Mouse (Mus musculus) embryonic facial prominence, embryonic 12.5 days (tissue): ENCODE results near the gene Pik3r6. TPM values are rescaled to one million over a fixed set of nuclear protein-coding genes. Genes with fewer than 3 reads are reported as not detected.

Experiments used
- ATAC-seq: fragments of 200-750 bp; cut with Nextera tagmentation; 2 replicates; pipeline ENCODE4 v1.8.0; 2017; ENCODE audit not compliant: insufficient number of reproducible peaks, insufficient read depth, low FRiP score, low TSS enrichment
- H3K27ac ChIP-seq: fragments of 300-500 bp; sonication (generic); 2 replicates; pipeline ENCODE4 v1.5.1; 2016; ENCODE audit warnings: mild to moderate bottlenecking
- H3K27me3 ChIP-seq: fragments of 300-500 bp; sonication (generic); 2 replicates; pipeline ENCODE4 v1.6.1; 2016; ENCODE audit warnings: mild to moderate bottlenecking, moderate library complexity
- H3K36me3 ChIP-seq: fragments of 300-500 bp; sonication (generic); 2 replicates; pipeline ENCODE4 v1.6.1; 2016; ENCODE audit warnings: mild to moderate bottlenecking
- H3K4me1 ChIP-seq: fragments of 300-500 bp; sonication (generic); 2 replicates; pipeline ENCODE4 v1.6.1; 2016
- H3K4me2 ChIP-seq: fragments of 300-500 bp; sonication (generic); replicated peaks from 2 replicates; pipeline ENCODE4 v1.6.1; 2016; ENCODE audit warnings: mild to moderate bottlenecking, moderate library complexity
- H3K4me3 ChIP-seq: fragments of 300-500 bp; sonication (generic); 2 replicates; pipeline ENCODE4 v1.5.1; 2016; ENCODE audit warnings: mild to moderate bottlenecking
- H3K9ac ChIP-seq: fragments of 300-500 bp; sonication (generic); 2 replicates; pipeline ENCODE4 v1.6.1; 2016; ENCODE audit warnings: mild to moderate bottlenecking, moderate library complexity
- H3K9me3 ChIP-seq: fragments of 300-500 bp; sonication (generic); 2 replicates; pipeline ENCODE4 v1.6.1; 2016; ENCODE audit warnings: mild to moderate bottlenecking, moderate library complexity
- WGBS: fragments of 180-500 bp; shearing (Covaris S2); methylation state at CpG from one replicate; pipeline ENCODE4 v1.1.7; 2016; 5-methylcytosine and 5-hydroxymethylcytosine counted together
- polyA plus RNA-seq: library from polyadenylated mRNA; unstranded; fragments of >200 nt; fragmentation: Nextera tagmentation; extraction: Ambion mirVana; gene quantifications from 2 replicates; pipeline ENCODE4 v1.2.1, GENCODE M21; 2016

Pik3r6 gene
- 2.3 and 2.5 TPM in 2 replicates for polyA plus RNA-seq

GRCm38 (mm10) chr11:68502902-68503629 is at the start of gene Pik3r6:
Gene Pik3r6, plus strand, starts transcription at chr11:68503019.
- Histone ChIP-seq H3K4me1 (no peaks in the 10 kb centered on the region), H3K4me3 (no peak within 1 kb of the TSS), H3K4me2 (no peak within 1 kb of the TSS), H3K9me3 (no peaks in the 10 kb centered on the region), H3K27ac (no peak within 1 kb of the TSS), H3K27me3 (no peaks in the 10 kb centered on the region), H3K9ac (no peak within 1 kb of the TSS), H3K36me3 (no peaks in the 10 kb centered on the region)
- WGBS = 80% methylated on average over 8 of the region's 8 CpGs
- ATAC-seq = no peak

GRCm38 (mm10) chr11:68453301-68453700 is 49.5 kb upstream of the Pik3r6 start:
- H3K4me2 ChIP-seq = no peak overlapping the region
- ATAC-seq = no peak
- H3K27me3 ChIP-seq = 0 out of 2 replicates have a peak, but pooled peaks cover 5% of the 10 kb centered on the region
- no peaks in the 10 kb centered on the region for H3K9me3 ChIP-seq
- no peak overlapping the region for H3K27ac ChIP-seq
- 65% methylated on average over 6 of the region's 6 CpGs for WGBS
- H3K4me1 ChIP-seq = peaks cover 14% of the 10 kb centered on the region
- no peak overlapping the region for H3K9ac ChIP-seq
- H3K36me3 ChIP-seq = no peaks in the 10 kb centered on the region
- no peak overlapping the region for H3K4me3 ChIP-seq

GRCm38 (mm10) chr11:68458086-68458485 is 44.7 kb upstream of the Pik3r6 start:
- Histone ChIP-seq H3K9me3 (no peaks in the 10 kb centered on the region), H3K9ac (no peak overlapping the region), H3K4me1 (no peaks in the 10 kb centered on the region), H3K36me3 (no peaks in the 10 kb centered on the region), H3K4me3 (no peak overlapping the region), H3K27me3 (no peaks in the 10 kb centered on the region), H3K27ac (no peak overlapping the region), H3K4me2 (no peak overlapping the region)
- no peak for ATAC-seq
- 83% methylated on average over 8 of the region's 8 CpGs for WGBS

GRCm38 (mm10) chr11:68459021-68459420 is 43.8 kb upstream of the Pik3r6 start:
- H3K4me1 ChIP-seq = no peaks in the 10 kb centered on the region
- no peak overlapping the region for H3K27ac ChIP-seq
- WGBS = 80% methylated on average over 5 of the region's 5 CpGs
- ATAC-seq = no peak
- H3K9ac ChIP-seq = no peak overlapping the region
- H3K4me2 ChIP-seq = no peak overlapping the region
- H3K4me3 ChIP-seq = no peak overlapping the region
- no peaks in the 10 kb centered on the region for H3K36me3 ChIP-seq
- H3K9me3 ChIP-seq = no peaks in the 10 kb centered on the region
- no peaks in the 10 kb centered on the region for H3K27me3 ChIP-seq

GRCm38 (mm10) chr11:68459486-68459885 is 43.3 kb upstream of the Pik3r6 start:
- Histone ChIP-seq H3K4me3 (no peak overlapping the region), H3K27ac (no peak overlapping the region), H3K4me1 (no peaks in the 10 kb centered on the region), H3K36me3 (no peaks in the 10 kb centered on the region), H3K27me3 (no peaks in the 10 kb centered on the region), H3K9ac (no peak overlapping the region), H3K9me3 (no peaks in the 10 kb centered on the region), H3K4me2 (no peak overlapping the region)
- 79% methylated on average over 5 of the region's 5 CpGs for WGBS
- ATAC-seq = no peak

- H3K9ac ChIP-seq = no peak overlapping the region
- H3K4me1 ChIP-seq = no peaks in the 10 kb centered on the region
- H3K36me3 ChIP-seq = no peaks in the 10 kb centered on the region
- no peak overlapping the region for H3K4me2 ChIP-seq
- no peak overlapping the region for H3K27ac ChIP-seq
- H3K9me3 ChIP-seq = no peaks in the 10 kb centered on the region
- no peaks in the 10 kb centered on the region for H3K27me3 ChIP-seq
- WGBS = 84% methylated on average over 3 of the region's 3 CpGs
- no peak overlapping the region for H3K4me3 ChIP-seq
- ATAC-seq = no peak
Observed at GRCm38 (mm10) chr11:68462716-68463115, 40.1 kb upstream of the Pik3r6 start.

- no peak for ATAC-seq
- no peak overlapping the region for H3K27ac ChIP-seq
- 81% methylated on average over 5 of the region's 5 CpGs for WGBS
Observed at GRCm38 (mm10) chr11:68464260-68464659, 38.6 kb upstream of the Pik3r6 start.

GRCm38 (mm10) chr11:68465090-68465489 is 37.7 kb upstream of the Pik3r6 start:
- H3K4me3 ChIP-seq = no peak overlapping the region
- WGBS = 81% methylated on average over 2 of the region's 2 CpGs
- no peak for ATAC-seq

More at GRCm38 (mm10) chr11:68464260-68464659, 38.6 kb upstream of the Pik3r6 start:
- no peak overlapping the region for H3K9ac ChIP-seq
- no peak overlapping the region for H3K4me3 ChIP-seq
- H3K9me3 ChIP-seq = no peaks in the 10 kb centered on the region
- no peak overlapping the region for H3K4me2 ChIP-seq
- H3K4me1 ChIP-seq = no peaks in the 10 kb centered on the region
- H3K27me3 ChIP-seq = no peaks in the 10 kb centered on the region
- H3K36me3 ChIP-seq = no peaks in the 10 kb centered on the region

GRCm38 (mm10) chr11:68467441-68467840 is 35.4 kb upstream of the Pik3r6 start:
- Histone ChIP-seq H3K27ac (no peak overlapping the region), H3K9ac (no peak overlapping the region), H3K4me1 (no peaks in the 10 kb centered on the region), H3K9me3 (no peaks in the 10 kb centered on the region), H3K4me3 (no peak overlapping the region), H3K27me3 (no peaks in the 10 kb centered on the region), H3K36me3 (no peaks in the 10 kb centered on the region), H3K4me2 (no peak overlapping the region)
- 77% methylated on average over 7 of the region's 7 CpGs for WGBS
- no peak for ATAC-seq

More at GRCm38 (mm10) chr11:68465090-68465489, 37.7 kb upstream of the Pik3r6 start:
- Histone ChIP-seq H3K9me3 (no peaks in the 10 kb centered on the region), H3K27me3 (no peaks in the 10 kb centered on the region), H3K4me2 (no peak overlapping the region), H3K27ac (no peak overlapping the region), H3K9ac (no peak overlapping the region), H3K36me3 (no peaks in the 10 kb centered on the region), H3K4me1 (no peaks in the 10 kb centered on the region)

- H3K4me1 ChIP-seq = no peaks in the 10 kb centered on the region
- WGBS = 79% methylated on average over 9 of the region's 9 CpGs
- no peak overlapping the region for H3K9ac ChIP-seq
Observed at GRCm38 (mm10) chr11:68467962-68468612, 34.7 kb upstream of the Pik3r6 start.

GRCm38 (mm10) chr11:68468886-68469285 is 33.9 kb upstream of the Pik3r6 start:
- Histone ChIP-seq H3K27me3 (0 out of 2 replicates have a peak, but pooled peaks cover 2% of the 10 kb centered on the region), H3K9ac (no peak overlapping the region), H3K4me3 (no peak overlapping the region), H3K27ac (no peak overlapping the region), H3K4me1 (no peaks in the 10 kb centered on the region), H3K36me3 (no peaks in the 10 kb centered on the region), H3K4me2 (no peak overlapping the region), H3K9me3 (no peaks in the 10 kb centered on the region)
- no peak for ATAC-seq
- 76% methylated on average over 4 of the region's 4 CpGs for WGBS

More at GRCm38 (mm10) chr11:68467962-68468612, 34.7 kb upstream of the Pik3r6 start:
- H3K36me3 ChIP-seq = no peaks in the 10 kb centered on the region
- no peak overlapping the region for H3K27ac ChIP-seq
- no peak overlapping the region for H3K4me3 ChIP-seq
- ATAC-seq = no peak
- no peaks in the 10 kb centered on the region for H3K9me3 ChIP-seq
- no peaks in the 10 kb centered on the region for H3K27me3 ChIP-seq
- no peak overlapping the region for H3K4me2 ChIP-seq
